Mouse (Mus musculus) testis, postnatal 10 days (tissue): ENCODE data around the gene Acad10.
"Not testable (repeated sequence)": the region's sequence is repeated elsewhere in the genome, so short reads cannot be mapped to it uniquely, and the experiment has no call there.

Experiments
- DNase-seq: peaks from one replicate; pipeline ENCODE4 v3.0.0; 2021; ENCODE audit warnings: low spot score

Acad10 gene

GRCm38 (mm10) chr5:121660059-121660896 lies at the start of gene Acad10, which contains the start of gene Brap:
Acad10 (minus strand) TSS chr5:121660514.
Brap (plus strand) TSS chr5:121660563.
- DNase-seq = peak; percentile 96

GRCm38 (mm10) chr5:121704512-121705248 lies 44.4 kb upstream of the Acad10 start:
- no peak for DNase-seq

GRCm38 (mm10) chr5:121703341-121703740 lies 43.0 kb upstream of the Acad10 start:
- no peak for DNase-seq

- no peak for DNase-seq
These were observed 40.9 kb upstream of the Acad10 start for GRCm38 (mm10) chr5:121701111-121701769.

- DNase-seq = no peak
These were observed 40.2 kb upstream of the Acad10 start for GRCm38 (mm10) chr5:121700496-121700895.

- DNase-seq = no peak
These were observed 39.6 kb upstream of the Acad10 start for GRCm38 (mm10) chr5:121699891-121700290.

GRCm38 (mm10) chr5:121696761-121697160 lies 36.4 kb upstream of the Acad10 start:
- DNase-seq = no peak

GRCm38 (mm10) chr5:121692897-121693296 lies 32.6 kb upstream of the Acad10 start:
- no peak for DNase-seq

- DNase-seq = not testable (repeated sequence)
These were observed 31.1 kb upstream of the Acad10 start for GRCm38 (mm10) chr5:121691436-121691835.

GRCm38 (mm10) chr5:121690482-121691211 lies 30.3 kb upstream of the Acad10 start:
- no peak for DNase-seq

- no peak for DNase-seq
These were observed 26.0 kb upstream of the Acad10 start for GRCm38 (mm10) chr5:121686113-121686898.

- no peak for DNase-seq
These were observed 25.2 kb upstream of the Acad10 start for GRCm38 (mm10) chr5:121685495-121685894.

GRCm38 (mm10) chr5:121682250-121682649 lies 21.9 kb upstream of the Acad10 start:
- no peak for DNase-seq

- DNase-seq = no peak
These were observed 10.1 kb upstream of the Acad10 start for GRCm38 (mm10) chr5:121670412-121670811.

- DNase-seq = no peak
These were observed 8.1 kb upstream of the Acad10 start for GRCm38 (mm10) chr5:121668411-121668810.

GRCm38 (mm10) chr5:121667067-121667466 lies 6.8 kb upstream of the Acad10 start:
- no peak for DNase-seq

GRCm38 (mm10) chr5:121664971-121665370 lies 4.7 kb upstream of the Acad10 start:
- no peak for DNase-seq

- no peak for DNase-seq
These were observed 3.8 kb upstream of the Acad10 start for GRCm38 (mm10) chr5:121664078-121664477.

GRCm38 (mm10) chr5:121663456-121663855 lies 3.1 kb upstream of the Acad10 start:
- DNase-seq = no peak

- DNase-seq = no peak
These were observed 1.2 kb upstream of the Acad10 start for GRCm38 (mm10) chr5:121661494-121661893.

GRCm38 (mm10) chr5:121660897-121661254 lies 562 bp upstream of the Acad10 start:
- DNase-seq = no peak
